Mouse (Mus musculus): ENCODE measurements at regions not wholly inside any gene's neighbourhood (a gene's known extent, or its start where the extent isn't known, plus 50 kb on each side); places are given as distances from the start of the nearest gene placed in this dataset.

DNA sequence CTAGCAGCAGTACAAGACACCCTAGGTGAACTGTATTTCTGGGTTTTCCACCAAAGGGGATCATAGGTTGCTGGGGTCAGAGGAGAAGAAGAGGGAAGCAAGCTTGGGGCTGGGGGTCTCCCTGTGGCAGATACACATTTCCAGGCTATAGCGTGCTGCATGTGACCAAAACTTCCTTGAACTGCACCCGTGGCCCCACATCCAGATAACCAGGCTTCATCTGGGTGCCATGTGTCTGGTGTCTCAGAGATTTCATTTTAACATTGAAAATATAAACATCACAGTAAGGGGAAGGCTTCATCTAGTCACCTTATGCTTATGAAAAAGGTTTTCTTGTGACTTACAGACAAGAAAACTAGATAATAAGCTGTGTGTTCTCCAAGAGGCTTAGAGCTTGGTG, 223.8 kb upstream of the Hes1 start:
- TF ChIP-seq MYOG (IDR thresholded peaks at IDR 0.05; ENCODE audit: control insufficient read depth in 1 of 3, insufficient read depth in 1 of 3, insufficient read length in 2 of 3, low read depth in 2 of 3) (no peak), E2F4 (IDR thresholded peaks at IDR 0.05; ENCODE audit: insufficient read depth) (no peak), POLR2A (IDR thresholded peaks at IDR 0.05; ENCODE audit: insufficient read length, low read depth) (no peak), USF1 (IDR thresholded peaks at IDR 0.05; ENCODE audit: low read depth) (no peak), POLR2AphosphoS2 (IDR thresholded peaks at IDR 0.05; ENCODE audit: insufficient read length, low read depth) (no peak), MYOD1 (IDR thresholded peaks at IDR 0.05; ENCODE audit: control insufficient read depth in 1 of 3, insufficient read length in 2 of 3, low read depth in 2 of 3) (no peak), MAX (IDR thresholded peaks at IDR 0.05; ENCODE audit: low read depth) (no peak)
